Mouse (Mus musculus) cerebellum, adult (tissue): ENCODE data around the gene Atp2c1.

Experiments
- ATAC-seq: cut with Nextera tagmentation; 2 replicates; pipeline ENCODE4 v1.9.2; 2017; ENCODE audit warnings: mild to moderate bottlenecking, moderate library complexity, mixed read lengths; ENCODE audit not compliant: insufficient number of reproducible peaks, low FRiP score, low TSS enrichment

The Atp2c1 gene

DNA sequence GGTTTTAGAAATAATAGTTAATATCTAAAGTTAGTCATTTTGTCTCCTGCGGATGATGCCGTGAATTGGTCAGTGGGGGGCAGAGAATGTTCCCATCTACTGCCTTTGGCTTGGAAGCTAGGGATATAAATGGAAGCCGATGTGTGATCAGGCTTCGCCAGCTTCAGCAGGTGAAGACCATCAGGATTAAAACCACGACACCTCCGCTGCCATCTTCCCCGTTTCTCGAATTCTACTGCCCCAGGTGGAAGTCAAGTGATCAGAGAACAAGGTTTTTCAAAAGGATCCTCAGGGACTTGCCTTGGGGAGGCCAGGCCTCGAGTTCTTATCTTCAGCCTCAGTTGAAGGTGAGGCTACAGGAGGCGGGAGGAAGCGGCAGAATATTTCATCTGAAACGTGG lies at the start of gene Atp2c1:
Gene Atp2c1, minus strand, starts transcription at position 101 of the 400 bp plus-strand sequence.
- ATAC-seq: no peak

DNA sequence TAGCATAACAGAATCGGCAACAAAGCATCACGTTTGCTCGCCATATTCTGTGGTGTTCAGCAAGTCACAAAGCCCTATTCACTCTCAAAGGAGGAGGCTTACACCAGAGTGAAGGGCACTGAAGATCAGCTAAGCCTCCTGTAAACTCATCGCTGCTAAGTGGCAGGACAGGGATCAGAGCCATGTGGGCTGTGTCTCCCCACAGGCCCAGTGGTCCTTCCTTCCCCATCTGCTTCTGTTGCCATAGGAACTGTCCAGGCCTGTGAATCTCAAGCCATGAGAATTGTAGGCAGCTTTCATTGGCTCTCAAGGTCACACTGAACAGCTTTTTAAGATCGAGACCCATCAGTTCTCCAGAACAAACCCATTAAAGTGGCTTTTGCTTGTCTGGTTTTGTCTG lies 30.3 kb upstream of the Atp2c1 start:
- ATAC-seq: no peak

DNA sequence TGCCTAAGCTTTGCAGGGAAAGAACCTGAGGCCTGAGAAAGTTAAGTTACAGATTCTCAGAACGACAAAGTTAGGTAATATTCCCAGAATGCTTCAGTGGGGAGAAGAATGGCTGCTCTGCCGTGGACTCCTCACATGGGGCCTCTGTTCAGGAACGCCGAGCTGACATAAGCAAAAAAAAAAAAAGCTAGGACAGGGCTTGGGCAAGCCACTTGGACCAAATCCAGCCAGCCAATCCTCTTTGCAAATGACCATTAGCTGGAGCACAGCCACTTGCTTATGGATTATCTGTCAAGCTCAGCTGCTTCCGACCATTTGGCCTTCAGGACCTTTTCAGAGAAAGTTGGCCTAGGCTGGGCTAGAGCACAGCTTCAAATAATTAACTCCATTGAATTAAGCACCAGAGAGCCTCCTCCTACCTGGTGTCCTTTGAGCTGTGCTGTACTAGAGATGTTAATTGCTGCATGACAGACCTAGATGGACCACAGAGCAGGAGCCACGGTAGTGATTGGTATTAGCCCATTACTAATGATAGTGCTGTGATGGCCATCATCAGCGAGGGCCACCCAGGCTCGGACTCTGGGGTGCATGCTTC lies 29.1 kb upstream of the Atp2c1 start:
- no peak for ATAC-seq

DNA sequence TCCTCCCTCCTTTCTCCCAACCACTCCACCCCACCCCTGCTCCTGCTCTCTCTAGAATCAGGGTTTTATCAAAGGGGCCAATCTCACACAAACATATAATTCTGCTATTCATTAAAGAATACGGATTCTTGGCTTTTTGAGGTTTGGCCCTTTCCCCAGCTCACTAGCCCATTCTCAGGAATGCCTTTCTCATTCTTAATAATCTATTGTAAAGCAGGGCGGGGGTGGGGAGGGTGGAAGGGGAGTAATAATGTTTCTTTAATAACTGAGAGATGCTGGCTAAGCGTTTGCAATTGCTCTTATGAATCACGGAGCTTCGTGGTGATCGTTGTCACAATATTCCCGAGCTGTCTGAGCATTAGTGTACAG lies 27.3 kb upstream of the Atp2c1 start:
- no peak for ATAC-seq

DNA sequence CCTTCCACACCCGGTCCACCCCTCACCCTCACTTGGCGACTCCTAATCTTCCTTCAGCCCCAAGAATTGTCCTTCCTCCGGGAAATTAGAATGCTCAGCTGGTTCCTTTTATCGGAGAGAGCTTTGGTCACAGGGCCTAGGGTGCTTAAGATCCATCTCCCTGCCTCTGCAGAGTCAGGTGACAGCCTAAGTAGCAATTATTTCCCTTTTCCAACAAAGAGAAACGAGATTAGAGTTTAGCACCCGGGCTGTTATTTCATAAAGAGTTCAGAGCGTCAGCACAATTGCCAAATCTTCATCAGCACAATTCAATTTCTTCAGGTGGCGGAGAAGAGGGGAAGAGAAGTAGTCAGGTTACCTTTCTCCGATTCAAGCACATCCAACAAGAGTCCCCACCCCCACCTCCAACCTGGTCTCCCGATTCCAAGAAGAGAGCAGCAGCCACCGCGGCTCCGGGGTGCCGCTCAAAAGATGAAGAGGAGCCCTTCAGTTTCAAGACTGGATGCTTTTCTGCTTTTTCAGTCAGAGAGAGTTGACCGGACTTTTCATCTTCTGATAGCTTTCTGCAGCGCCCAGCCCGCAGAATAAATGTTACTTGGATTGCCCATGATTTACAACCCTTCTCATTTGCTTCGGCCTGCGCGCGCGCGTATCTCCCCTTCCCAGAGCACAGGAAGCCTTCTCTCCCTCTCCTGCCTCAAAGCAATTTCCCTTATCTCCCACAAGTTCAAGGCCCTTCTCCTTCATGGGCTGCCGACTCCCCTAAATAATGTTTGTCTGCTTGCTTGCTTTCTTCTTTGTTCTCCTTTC lies 26.7 kb upstream of the Atp2c1 start:
- no peak for ATAC-seq

DNA sequence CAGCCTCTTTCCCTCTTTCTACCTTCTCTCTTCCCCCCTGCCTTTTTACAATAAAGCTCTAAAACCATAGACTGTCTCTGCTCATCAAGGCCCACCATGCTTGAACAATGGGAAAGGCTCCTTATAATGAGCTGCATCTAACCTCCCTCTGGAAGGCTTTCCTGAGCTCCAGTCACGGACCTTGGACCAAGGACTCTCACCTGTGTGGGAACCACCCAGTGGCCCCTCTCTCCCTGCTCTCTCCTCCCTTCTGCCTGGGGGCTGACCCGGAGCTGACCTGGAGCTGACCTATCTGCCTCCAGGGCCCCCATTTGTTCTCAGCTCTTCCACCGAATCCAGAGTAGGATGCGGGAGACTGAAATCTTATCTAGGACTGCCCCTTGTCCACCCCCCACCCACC lies 24.3 kb upstream of the Atp2c1 start:
- ATAC-seq: no peak

DNA sequence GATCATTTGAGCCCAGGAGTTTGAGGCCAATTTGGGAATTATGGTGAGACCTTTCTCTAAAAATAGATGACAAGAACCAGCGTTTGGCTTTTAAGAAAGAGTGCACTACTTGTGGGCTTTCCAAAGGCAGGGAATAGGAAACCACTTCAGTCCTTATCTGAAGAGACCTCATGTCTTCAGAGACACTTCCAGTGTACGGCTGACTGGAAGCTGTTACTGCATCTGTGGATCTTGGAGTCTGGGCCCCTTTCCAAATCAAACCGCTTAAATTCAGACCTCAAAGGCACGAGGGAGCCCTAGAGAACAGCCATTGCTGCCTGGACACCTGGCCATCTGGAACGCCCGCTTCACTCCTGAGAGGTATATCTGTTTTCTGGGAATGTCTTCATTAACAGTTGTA lies 22.0 kb upstream of the Atp2c1 start:
- no peak for ATAC-seq

DNA sequence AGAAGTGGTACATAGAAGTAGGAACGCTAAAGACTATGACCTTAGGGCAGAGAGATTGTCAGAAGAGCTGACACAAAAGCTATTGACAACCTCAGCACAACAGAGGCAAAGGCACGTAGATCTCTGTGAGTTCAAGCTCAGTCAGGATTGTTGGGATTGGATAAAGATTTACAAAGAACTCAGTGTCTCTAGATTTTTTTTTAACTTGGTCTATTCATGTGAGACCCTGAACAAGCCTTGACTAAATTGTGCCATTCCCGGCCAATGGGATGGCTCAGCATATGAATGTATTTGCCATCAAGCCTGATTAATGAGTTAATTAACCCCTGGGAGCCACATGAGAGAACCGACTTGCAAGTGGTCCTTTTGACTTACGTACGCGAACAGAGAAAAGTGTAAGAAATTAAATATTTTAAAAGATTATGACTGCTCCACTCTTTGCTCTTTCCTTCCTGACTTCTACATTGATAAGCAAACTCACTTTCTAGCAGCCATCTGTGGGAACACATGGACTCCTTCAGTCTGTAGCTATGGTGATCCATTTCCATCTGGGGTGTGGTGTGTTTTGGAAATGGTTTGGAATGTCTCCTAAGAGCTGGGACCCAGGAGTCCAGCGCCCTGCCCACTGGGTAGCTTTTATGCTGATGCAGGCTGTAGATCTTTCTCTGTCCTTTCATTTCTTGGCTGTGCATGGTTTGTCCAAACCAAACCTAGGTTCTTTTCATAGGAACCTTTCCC lies 17.1 kb upstream of the Atp2c1 start:
- no peak for ATAC-seq

DNA sequence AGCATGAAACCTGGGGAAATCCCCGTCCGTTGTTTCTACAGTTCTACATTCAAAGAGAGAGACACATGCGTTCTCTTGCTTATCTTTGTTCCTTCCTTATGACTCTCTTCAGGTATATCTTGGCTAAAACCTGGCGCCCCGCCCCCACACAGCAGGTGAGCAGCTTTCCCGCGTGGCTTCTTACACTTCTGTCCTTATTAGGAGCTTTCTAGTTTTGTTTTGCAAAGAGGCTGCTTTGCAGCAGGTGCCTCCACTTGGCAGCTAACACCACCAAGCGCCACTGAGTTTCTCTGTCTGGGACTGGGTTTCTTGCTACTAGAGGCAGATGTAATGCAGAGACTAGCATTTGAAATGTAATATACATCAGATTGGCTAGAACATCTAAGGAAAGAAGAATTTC lies 10.4 kb upstream of the Atp2c1 start:
- no peak for ATAC-seq

DNA sequence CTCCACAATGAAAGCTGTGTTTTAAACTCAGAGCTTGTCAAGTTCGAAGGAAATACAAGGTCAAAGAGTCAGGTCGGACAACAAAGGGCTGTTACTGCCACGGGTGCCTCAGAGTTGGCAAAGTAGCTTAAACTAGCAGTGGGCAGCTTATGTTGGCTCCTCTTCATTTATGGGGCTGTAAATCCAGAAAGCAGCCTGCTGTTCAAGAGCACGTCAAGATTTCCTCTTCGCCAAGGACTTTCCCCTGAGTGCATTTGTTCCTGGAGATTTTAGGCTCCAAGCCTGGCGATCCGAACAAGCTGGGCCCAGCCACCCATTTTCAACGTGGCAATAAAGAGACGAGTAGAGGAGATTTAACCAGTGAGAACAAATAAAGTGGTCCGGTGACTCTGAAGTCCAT lies 9.8 kb upstream of the Atp2c1 start:
- ATAC-seq: no peak

DNA sequence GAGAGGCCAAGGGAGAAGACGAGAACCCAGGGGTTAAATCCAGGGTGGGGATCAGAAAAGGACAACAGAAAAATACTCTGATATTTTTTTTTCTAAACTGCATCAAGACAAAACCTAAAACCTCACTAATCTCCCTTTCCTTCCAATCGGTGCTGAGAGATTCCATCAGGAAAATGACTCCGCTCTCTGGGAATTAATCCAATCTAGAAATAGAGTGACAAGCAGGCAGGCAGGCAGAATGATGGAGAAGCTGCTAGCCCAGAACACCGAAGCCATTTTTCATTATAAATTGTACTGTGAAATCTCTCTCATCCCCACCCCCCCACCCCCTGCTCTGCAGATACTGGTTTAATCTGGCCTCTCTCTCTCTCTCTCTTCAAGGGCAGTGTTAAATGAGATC lies 1.8 kb downstream of the Atp2c1 start:
- no peak for ATAC-seq

DNA sequence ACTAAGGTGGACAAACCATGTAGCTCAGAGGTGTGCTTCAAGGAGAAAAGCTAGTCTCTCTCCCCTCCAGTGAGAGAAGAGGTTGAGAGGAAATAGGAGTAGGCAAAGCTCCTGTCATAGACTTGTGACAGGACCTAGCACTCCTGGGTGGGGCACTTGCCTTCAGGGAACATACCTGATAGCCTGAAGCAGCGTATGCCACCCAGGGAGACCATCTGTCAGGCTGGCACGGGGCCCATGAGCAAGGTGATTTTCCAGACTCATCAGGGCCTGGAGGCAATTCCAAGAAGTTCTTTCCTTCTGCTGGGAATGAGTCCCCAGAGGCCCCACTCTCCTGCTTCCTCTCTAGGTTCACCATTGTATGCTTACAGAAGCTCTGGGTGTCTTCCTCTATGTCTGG lies 4.1 kb downstream of the Atp2c1 start:
- peak; percentile 67; the same call in 1 of the 2 replicates for ATAC-seq

DNA sequence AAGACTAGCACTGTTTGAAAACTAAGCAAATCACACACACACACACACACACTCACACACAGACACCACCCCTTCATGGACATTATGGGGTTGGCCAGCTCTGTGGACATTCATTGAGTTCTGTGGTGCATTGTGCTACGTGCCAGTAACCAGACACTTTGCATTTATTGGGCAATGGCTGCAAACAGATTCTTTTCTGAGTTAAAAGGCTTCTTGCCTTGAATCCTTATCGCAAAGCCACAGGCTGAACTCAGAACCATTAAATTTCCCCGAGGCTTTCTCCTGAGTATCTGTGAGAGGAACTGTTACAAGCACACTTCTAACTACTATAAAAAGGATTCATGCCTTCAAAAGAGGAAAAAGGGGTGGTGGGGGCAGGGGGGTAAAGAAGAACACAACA lies 5.1 kb downstream of the Atp2c1 start:
- no peak for ATAC-seq

DNA sequence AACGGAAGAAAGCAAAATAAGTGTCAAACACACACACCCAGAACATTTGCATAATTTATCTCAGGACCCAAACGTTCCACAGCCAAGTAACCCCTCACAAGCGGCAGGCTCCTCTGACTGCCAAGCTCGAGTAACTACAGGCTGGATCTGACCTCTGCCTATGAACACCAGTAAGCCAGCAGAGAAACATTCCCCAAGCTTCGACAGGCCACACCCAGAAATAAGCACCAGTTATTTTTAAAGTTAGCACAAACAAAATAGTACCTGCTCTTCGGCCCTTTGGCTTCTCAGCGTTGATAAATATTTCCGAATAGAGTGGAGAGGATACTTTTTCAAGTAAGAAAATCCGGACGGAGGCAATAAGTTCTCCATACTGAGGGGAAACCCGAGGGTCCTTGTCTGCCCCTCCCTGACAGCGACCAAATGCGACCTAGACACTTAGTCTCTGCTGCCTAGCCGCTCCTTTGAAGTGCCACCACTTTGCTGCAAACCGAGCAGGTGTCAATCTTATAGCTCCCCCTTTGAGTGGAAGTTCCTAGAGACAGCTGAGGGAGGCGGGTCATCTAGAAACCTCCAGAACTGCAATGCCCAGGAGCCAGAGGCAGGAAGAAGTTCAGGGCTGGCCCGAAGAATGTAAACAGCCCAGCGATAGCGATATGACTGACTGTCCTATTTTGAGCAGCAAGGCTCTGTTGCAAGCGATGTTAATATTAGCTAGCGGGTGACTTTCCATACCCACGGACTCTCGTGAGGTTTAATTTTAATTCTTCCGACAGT lies 6.2 kb downstream of the Atp2c1 start:
- no peak for ATAC-seq

DNA sequence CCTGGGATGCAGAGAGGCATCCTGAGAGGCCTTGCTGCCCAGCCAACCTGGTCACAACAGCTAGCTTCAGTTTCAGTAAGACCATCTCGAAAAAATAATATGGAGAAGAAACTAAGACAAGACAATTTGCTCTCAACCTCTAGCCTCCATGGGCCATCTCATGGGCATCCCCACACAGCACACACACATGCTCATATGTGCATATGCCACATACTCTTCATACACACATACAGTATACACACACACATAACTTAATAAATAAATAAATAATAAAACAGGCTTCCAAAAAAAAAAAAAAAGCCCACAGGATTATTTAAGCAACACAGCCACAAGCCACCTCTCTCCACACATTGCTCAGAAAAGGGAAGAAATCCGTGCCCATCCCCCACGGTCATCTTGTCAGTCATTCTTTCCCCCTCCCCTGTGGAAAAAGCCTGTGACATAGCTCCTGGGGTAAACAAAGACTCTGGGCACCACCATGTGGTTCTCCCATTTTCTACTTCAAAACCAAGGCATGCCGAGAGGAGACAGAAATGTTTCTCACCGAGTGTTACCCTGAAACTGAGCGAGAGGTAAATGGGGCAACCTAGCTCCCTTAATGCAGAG lies 7.7 kb downstream of the Atp2c1 start:
- ATAC-seq: no peak

DNA sequence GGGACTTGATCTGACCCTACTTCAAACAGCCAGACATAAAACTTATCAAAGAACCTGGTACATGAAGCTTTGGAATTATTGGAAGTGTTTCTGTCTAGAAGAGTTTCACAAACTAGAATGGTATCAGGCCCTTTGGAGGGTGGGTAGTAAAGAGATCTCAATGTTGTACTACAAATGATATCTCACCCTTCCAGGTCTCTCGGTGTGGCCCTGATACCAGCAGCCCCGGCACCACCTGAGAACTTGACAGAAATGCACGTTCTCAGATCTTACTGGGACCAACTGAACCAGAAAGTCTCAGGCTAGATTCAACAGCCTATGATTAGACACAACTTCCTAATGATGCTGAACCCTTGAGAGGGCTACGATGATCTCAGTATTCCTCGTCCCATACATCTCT lies 23.4 kb downstream of the Atp2c1 start:
- ATAC-seq: no peak

DNA sequence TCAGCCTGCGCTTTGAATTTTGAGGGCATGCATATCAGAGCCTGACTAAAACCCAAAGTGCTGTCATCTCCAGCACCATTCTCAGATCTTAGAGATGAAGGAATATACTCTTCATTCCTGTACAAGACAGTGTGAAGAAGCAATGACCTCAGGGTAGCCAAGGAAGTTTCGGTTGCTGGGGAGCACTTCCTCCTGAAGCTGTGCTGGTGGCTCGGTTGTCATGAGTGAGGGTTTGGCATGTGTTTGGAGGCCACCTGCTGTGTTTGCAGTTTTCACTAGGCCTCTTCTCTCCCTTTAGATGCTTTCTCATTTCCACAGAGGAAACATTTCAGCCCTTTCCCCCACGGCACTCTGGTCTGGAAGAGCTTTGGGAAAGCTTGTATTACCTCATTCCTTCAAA lies 24.7 kb downstream of the Atp2c1 start:
- ATAC-seq: no peak

DNA sequence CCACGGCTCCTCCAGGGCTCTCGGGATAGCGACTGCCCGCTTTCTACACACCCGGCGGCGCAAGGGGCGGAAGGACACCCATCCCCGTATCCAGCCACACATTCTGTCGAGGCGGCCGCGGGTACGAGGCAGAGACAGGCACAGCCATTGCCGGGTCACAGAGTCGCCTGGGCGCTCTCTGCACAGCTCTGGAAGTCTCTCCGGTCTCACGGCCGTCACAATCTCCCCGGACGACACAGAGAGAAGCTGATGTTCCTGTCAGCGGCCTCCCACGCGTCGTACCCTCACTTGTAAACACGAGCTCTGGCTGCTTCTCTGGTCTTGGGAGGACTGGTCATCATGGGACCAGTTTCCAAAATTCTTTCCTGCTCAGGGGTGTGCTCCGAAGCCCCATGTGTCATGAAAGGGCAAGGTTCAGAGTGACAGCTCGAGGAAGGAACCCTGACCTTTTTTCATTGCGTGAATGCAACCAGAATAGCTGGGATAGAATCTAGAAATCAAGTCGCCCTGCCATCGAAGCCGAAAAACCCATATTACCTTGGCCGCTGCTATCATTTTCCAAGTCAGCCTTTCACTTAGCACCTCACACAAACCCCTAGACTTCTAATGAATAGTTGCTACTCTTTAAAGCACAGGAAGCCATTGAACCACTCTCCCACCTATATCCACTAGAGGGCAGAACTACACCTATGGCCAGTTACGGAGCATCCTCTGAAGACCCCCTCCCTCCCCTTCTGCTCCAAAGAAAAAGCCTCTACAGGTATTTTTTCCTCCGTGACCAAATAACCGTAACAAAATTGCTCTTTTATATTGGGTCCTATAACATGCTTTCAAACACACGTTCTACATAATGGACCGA lies 31.6 kb downstream of the Atp2c1 start:
- peak; percentile 63 for ATAC-seq

DNA sequence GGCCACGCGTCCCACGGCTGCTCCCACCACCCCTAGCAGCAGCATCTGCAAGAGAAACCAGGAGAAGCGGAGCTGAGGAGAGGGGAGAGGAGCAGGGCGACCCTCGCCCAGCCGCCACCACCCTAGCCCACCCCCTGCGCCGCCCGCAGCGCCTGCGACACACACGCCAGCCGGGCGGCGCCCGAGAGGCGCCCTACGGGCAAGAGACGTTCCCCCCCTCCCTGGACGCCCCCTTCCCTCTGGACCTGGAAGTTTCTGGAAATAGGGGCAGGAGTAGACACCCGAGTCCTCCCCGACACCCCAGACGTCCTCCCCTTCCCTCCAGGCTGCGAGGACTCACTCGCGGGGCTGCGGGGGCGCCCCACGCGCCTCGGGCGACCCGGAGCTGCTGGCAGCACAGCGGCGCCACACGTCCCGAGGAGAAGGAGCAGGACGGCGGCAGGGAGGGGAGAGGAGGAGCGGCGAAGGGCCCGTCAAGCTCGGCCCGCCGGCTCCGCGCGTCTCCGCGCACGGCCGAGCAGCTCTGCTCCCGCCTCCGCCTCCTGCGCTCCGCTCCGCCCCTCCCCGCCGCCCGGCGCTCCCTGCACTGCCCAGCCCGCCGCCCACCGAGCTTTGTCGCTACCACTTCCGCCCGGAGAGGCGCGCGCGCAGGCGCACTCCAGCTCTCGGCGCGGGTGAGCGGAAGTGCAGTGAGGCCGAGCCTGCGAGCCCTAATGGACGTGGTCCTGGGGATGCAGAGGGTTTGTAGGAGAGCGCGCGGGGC lies 32.4 kb downstream of the Atp2c1 start:
- peak; percentile 93 for ATAC-seq
